Mouse (Mus musculus) neural tube, embryonic 11.5 days (tissue): ENCODE measurements around the gene Mypn. TPM values are rescaled to one million over a fixed set of nuclear protein-coding genes. Genes with fewer than 3 reads are reported as not detected.

Experiments used
- ATAC-seq: fragments of 200-750 bp; cut with Nextera tagmentation; 2 replicates; pipeline ENCODE4 v1.8.0; 2017; ENCODE audit warnings: moderate number of reproducible peaks, mild to moderate bottlenecking, moderate TSS enrichment, moderate library complexity; ENCODE audit not compliant: insufficient read depth, low FRiP score, low TSS enrichment
- DNase-seq: peaks from one replicate; pipeline ENCODE4 v3.0.0-alpha.2; 2015; ENCODE audit warnings: low spot score
- H3K27ac ChIP-seq: fragments of 300-500 bp; sonication (generic); 2 replicates; pipeline ENCODE4 v1.5.1; 2014; ENCODE audit warnings: low read depth, mild to moderate bottlenecking, low read length
- H3K27me3 ChIP-seq: fragments of 300-500 bp; sonication (generic); 2 replicates; pipeline ENCODE4 v1.6.1; 2014; ENCODE audit warnings: mild to moderate bottlenecking, low read length, mixed read lengths; ENCODE audit not compliant: control insufficient read depth, insufficient read depth
- H3K36me3 ChIP-seq: fragments of 300-500 bp; sonication (generic); 2 replicates; pipeline ENCODE4 v1.6.1; 2014; ENCODE audit warnings: mild to moderate bottlenecking, low read length, moderate library complexity, mixed read lengths; ENCODE audit not compliant: control insufficient read depth, insufficient read depth
- H3K4me1 ChIP-seq: fragments of 300-500 bp; sonication (generic); 2 replicates; pipeline ENCODE4 v1.6.1; 2014; ENCODE audit warnings: low read length, mixed read lengths; ENCODE audit not compliant: control insufficient read depth, insufficient read depth
- H3K4me2 ChIP-seq: fragments of 300-500 bp; sonication (generic); 2 replicates; pipeline ENCODE4 v1.6.1; 2014; ENCODE audit warnings: low read depth, mild to moderate bottlenecking, moderate library complexity
- H3K4me3 ChIP-seq: fragments of 300-500 bp; sonication (generic); 2 replicates; pipeline ENCODE4 v1.5.1; 2014; ENCODE audit warnings: low read depth, low read length
- H3K9ac ChIP-seq: fragments of 300-500 bp; sonication (generic); 2 replicates; pipeline ENCODE4 v1.6.1; 2014; ENCODE audit warnings: mild to moderate bottlenecking, low read length
- H3K9me3 ChIP-seq: fragments of 300-500 bp; sonication (generic); 2 replicates; pipeline ENCODE4 v1.6.1; 2016; ENCODE audit warnings: low read length; ENCODE audit not compliant: control insufficient read depth
- WGBS: fragments of 180-500 bp; shearing (Covaris S2); extraction: QIAGEN DNeasy Blood & Tissue Kit; methylation state at CpG from one replicate; pipeline ENCODE4 v1.1.7; 2014; 5-methylcytosine and 5-hydroxymethylcytosine counted together
- polyA plus RNA-seq: library from polyadenylated mRNA; unstranded; fragments of >200 nt; fragmentation: Nextera tagmentation; extraction: Ambion mirVana; gene quantifications from 2 replicates; pipeline ENCODE4 v1.2.1, GENCODE M21; 2014

Mypn gene
- polyA plus RNA-seq, 1 experiment from 2014 or later: 0.90 TPM

GRCm38 (mm10) chr10:63168124-63168523 is 35.6 kb downstream of the Mypn start:
- Histone ChIP-seq H3K4me3 (no peak overlapping the region), H3K4me1 (no peaks in the 10 kb centered on the region), H3K27ac (no peak overlapping the region), H3K36me3 (no peaks in the 10 kb centered on the region), H3K4me2 (no peak overlapping the region), H3K27me3 (no peaks in the 10 kb centered on the region), H3K9ac (no peak overlapping the region), H3K9me3 (no peaks in the 10 kb centered on the region)
- no peak for ATAC-seq
- WGBS: 90% methylated on average over 12 of the region's 12 CpGs
- no peak for DNase-seq

GRCm38 (mm10) chr10:63167241-63167995 is 36.3 kb downstream of the Mypn start:
- ATAC-seq: no peak
- 85% methylated on average over 10 of the region's 10 CpGs for WGBS
- no peak overlapping the region for H3K9ac ChIP-seq

DNA sequence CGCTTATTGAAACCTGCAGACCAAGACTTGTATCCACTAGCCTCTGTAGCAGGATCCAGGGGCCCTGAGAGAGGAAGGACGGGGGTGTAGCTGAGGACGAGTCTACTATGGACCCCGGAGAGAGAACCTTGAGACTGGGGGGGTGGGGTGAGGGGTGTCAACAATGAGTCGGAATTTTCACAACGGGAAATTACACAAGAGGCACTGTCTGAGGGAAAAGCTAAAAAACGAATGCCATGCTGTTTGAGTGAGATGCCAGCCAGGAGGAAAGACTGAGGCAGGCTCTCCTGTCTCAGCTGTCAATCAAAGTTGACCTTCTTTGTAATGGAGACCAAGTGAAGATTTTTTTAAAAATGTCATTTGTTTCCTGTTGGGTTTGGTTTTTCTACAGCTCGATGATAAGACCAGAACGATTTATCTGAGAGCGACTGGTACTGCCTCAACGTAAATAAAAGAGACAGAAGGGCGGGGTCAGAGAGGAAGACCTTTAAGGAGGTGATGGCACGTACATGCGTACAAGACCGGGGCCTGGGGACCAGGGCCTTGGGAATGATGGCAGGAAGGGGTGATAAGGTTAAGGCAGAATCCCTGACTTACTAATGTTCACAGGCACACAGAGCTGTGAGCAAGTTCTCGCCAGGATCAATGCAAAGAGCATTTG is 37.9 kb downstream of the Mypn start:
- Histone ChIP-seq H3K27ac (no peak overlapping the region), H3K9ac (no peak overlapping the region), H3K36me3 (no peaks in the 10 kb centered on the region), H3K27me3 (no peaks in the 10 kb centered on the region), H3K4me2 (no peak overlapping the region), H3K9me3 (no peaks in the 10 kb centered on the region), H3K4me3 (no peak overlapping the region), H3K4me1 (no peaks in the 10 kb centered on the region)
- DNase-seq (no peak), ATAC-seq (no peak)
- 88% methylated on average over 16 of the region's 16 CpGs for WGBS

More at GRCm38 (mm10) chr10:63167241-63167995, 36.3 kb downstream of the Mypn start:
- H3K4me1 ChIP-seq: no peaks in the 10 kb centered on the region
- H3K9me3 ChIP-seq: no peaks in the 10 kb centered on the region
- H3K27me3 ChIP-seq: no peaks in the 10 kb centered on the region
- no peak overlapping the region for H3K4me2 ChIP-seq
- DNase-seq: no peak
- no peaks in the 10 kb centered on the region for H3K36me3 ChIP-seq
- no peak overlapping the region for H3K27ac ChIP-seq
- no peak overlapping the region for H3K4me3 ChIP-seq

DNA sequence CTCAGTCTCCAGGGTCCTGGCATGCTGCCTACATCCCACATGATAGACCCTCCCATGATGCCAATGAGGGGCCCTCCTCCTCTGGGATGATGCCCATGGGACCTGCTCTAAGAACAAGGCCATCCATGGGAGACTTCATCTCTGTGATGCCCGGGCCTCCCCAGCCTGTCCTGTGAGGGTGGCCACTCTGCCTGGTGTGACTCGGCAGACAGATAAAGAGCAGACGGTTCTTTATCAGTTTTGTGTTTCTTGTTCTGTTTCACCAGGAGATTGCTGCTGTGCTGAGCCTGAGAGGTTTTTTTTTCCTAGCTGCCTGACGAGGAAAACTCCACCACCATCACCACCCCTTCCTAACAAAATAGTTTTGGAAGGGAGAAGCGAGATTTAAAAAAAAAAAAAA is 42.5 kb downstream of the Mypn start:
- Histone ChIP-seq H3K9me3 (no peaks in the 10 kb centered on the region), H3K4me2 (no peak overlapping the region), H3K36me3 (no peaks in the 10 kb centered on the region), H3K9ac (no peak overlapping the region), H3K27me3 (no peaks in the 10 kb centered on the region), H3K4me1 (no peaks in the 10 kb centered on the region), H3K27ac (no peak overlapping the region), H3K4me3 (no peak overlapping the region)
- DNase-seq (no peak), ATAC-seq (no peak)
- 74% methylated on average over 5 of the region's 5 CpGs for WGBS

GRCm38 (mm10) chr10:63160671-63161070 is 43.1 kb downstream of the Mypn start:
- no peak for DNase-seq
- no peaks in the 10 kb centered on the region for H3K27me3 ChIP-seq
- WGBS: 69% methylated on average over 12 of the region's 12 CpGs

GRCm38 (mm10) chr10:63158191-63158590 is 45.6 kb downstream of the Mypn start:
- Histone ChIP-seq H3K4me3 (no peak overlapping the region), H3K4me1 (no peaks in the 10 kb centered on the region), H3K9me3 (no peaks in the 10 kb centered on the region), H3K27ac (no peak overlapping the region), H3K27me3 (no peaks in the 10 kb centered on the region), H3K36me3 (no peaks in the 10 kb centered on the region), H3K4me2 (no peak overlapping the region), H3K9ac (no peak overlapping the region)
- ATAC-seq (no peak), DNase-seq (no peak)
- WGBS: 83% methylated on average over 13 of the region's 13 CpGs

More at GRCm38 (mm10) chr10:63160671-63161070, 43.1 kb downstream of the Mypn start:
- no peak overlapping the region for H3K9ac ChIP-seq
- H3K36me3 ChIP-seq: no peaks in the 10 kb centered on the region
- H3K9me3 ChIP-seq: no peaks in the 10 kb centered on the region
- ATAC-seq: no peak
- no peak overlapping the region for H3K4me2 ChIP-seq
- no peak overlapping the region for H3K27ac ChIP-seq
- no peaks in the 10 kb centered on the region for H3K4me1 ChIP-seq
- H3K4me3 ChIP-seq: no peak overlapping the region

DNA sequence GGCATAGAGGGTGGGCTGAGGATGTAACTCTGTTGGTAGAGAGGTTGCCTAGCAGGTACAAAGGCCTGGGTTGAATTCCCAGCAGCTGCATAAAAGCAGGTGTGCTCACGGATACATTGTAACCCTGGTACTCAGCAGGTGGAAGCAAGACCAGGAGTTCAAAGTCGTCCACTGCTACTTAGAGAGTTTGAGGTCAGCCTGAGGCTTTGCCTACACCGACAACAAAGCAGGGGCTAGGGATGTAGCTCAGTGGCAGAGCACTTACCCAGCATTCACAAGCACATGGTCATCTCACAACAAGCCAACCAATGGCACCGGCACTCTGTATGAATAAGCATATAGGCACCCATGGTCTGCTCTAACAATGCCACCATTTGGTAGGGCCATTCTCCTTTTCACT is 46.3 kb downstream of the Mypn start:
- no peak overlapping the region for H3K27ac ChIP-seq
- H3K9ac ChIP-seq: no peak overlapping the region
- DNase-seq (no peak), ATAC-seq (no peak)
- no peak overlapping the region for H3K4me2 ChIP-seq
- H3K36me3 ChIP-seq: no peaks in the 10 kb centered on the region
- no peaks in the 10 kb centered on the region for H3K9me3 ChIP-seq
- 83% methylated on average over 4 of the region's 4 CpGs for WGBS
- no peaks in the 10 kb centered on the region for H3K4me1 ChIP-seq
- no peak overlapping the region for H3K4me3 ChIP-seq
- H3K27me3 ChIP-seq: no peaks in the 10 kb centered on the region

- Histone ChIP-seq H3K9ac (no peak overlapping the region), H3K27ac (no peak overlapping the region), H3K27me3 (no peaks in the 10 kb centered on the region), H3K4me1 (no peaks in the 10 kb centered on the region), H3K9me3 (no peaks in the 10 kb centered on the region), H3K4me3 (no peak overlapping the region), H3K36me3 (no peaks in the 10 kb centered on the region), H3K4me2 (no peak overlapping the region)
- ATAC-seq: no peak
- DNase-seq: no peak
- WGBS: 75% methylated on average over 4 of the region's 4 CpGs
Measured at GRCm38 (mm10) chr10:63156919-63157318, 46.8 kb downstream of the Mypn start.

DNA sequence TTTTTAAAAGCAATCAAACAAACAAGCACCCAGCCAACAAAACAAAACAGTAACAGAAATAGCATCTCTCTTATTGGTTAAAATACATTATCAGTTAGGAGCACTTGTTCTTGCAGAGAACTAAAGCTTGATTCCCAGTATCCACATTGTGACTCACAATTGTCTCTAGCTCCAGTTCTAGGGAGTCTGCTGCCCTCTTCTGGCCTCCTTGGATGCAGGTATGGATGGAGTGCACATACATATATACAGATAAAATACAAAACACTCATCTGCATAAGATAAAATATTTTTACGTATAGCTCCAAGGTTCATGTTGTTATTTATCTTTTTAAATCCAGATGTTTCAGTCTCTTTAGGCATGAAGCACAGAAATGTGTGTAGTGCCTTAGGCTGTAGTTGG is 47.4 kb downstream of the Mypn start:
- H3K9me3 ChIP-seq: no peaks in the 10 kb centered on the region
- no peak overlapping the region for H3K4me2 ChIP-seq
- DNase-seq: no peak
- no peaks in the 10 kb centered on the region for H3K4me1 ChIP-seq
- no peaks in the 10 kb centered on the region for H3K36me3 ChIP-seq
- no peak for ATAC-seq
- WGBS: 96% methylated on average over 1 of the region's 1 CpGs
- H3K27ac ChIP-seq: no peak overlapping the region
- no peaks in the 10 kb centered on the region for H3K27me3 ChIP-seq
- H3K4me3 ChIP-seq: no peak overlapping the region
- H3K9ac ChIP-seq: no peak overlapping the region
